Comparison of ENCODE assay signal across 17 mouse cellular contexts in genomic region chr16:10957794-10958193, GRCm38 (mm10).
DNase-seq lines count a peak whose midpoint lies in the region; ATAC-seq and TF ChIP-seq lines count a peak whose summit lies in the region.
"Had no signal": no experiment of that assay in that cellular context is flagged by ENCODE, and none has a peak within 500 bp of the region (broad histone marks: within the 10 kb centered on the region; RNA-seq: fewer than 3 reads in every experiment).

No protein-coding gene starts in this region.

- WGBS in forebrain, embryonic 13.5 days = 82% methylated on average over 3 of the region's 3 CpGs
- 82% methylated on average over 3 of the region's 3 CpGs for WGBS in hindbrain, embryonic 16.5 days

- DNase-seq in left cerebral cortex, adult 2 months (ENCODE audit: extremely low spot score in 1 of 2, low spot score in 2 of 2) = no peak
- DNase-seq in left cerebral cortex, postnatal 14 days (ENCODE audit: low spot score in 2 of 2) = no peak
- peak; percentile 42 for DNase-seq in ZHBTc4 (ENCODE audit: low read depth, low spot score)
- no peak for DNase-seq in cerebellum, adult 11-12 months
- no peak for DNase-seq in spleen, postnatal 36 days (ENCODE audit: low spot score in 2 of 2)
- DNase-seq in neural tube, embryonic 10.5 days (ENCODE audit: extremely low spot score, low spot score) = no peak
- DNase-seq: adrenal gland, adult 8-10 months; B cell, adult 2 months; cerebellum, adult 18-20 months; gastrocnemius, postnatal 14 days; kidney, adult 8-10 months; kidney, postnatal 36 days; layer of hippocampus, adult 9-11 months; liver; liver, postnatal 0 days had no signal

- no peak overlapping the region for H3K4me3 ChIP-seq in left cerebral cortex, adult 2 months
- H3K4me3 ChIP-seq in forebrain, embryonic 13.5 days = no peak overlapping the region
- H3K4me3 ChIP-seq in hindbrain, embryonic 16.5 days (ENCODE audit: low read length) = no peak overlapping the region

- H3K36me3 ChIP-seq in forebrain, embryonic 13.5 days (ENCODE audit: poor library complexity, severe bottlenecking) = peaks cover 15% of the 10 kb centered on the region
- no peaks in the 10 kb centered on the region for H3K36me3 ChIP-seq in hindbrain, embryonic 16.5 days (ENCODE audit: control insufficient read depth, insufficient read depth, low read length)

- no peak for ATAC-seq in forebrain, embryonic 13.5 days
- ATAC-seq in hindbrain, embryonic 16.5 days = no peak

- TF ChIP-seq CTCF in left cerebral cortex, adult 2 months (IDR thresholded peaks at IDR 0.05) = no peak

- H3K4me1 ChIP-seq in forebrain, embryonic 13.5 days = peaks cover 46% of the 10 kb centered on the region
- H3K4me1 ChIP-seq in hindbrain, embryonic 16.5 days (ENCODE audit: control insufficient read depth, insufficient read depth, low read depth, low read length) = peaks cover 5% of the 10 kb centered on the region; the same call in 1 of the 2 replicates

- H3K27me3 ChIP-seq in forebrain, embryonic 13.5 days = no peaks in the 10 kb centered on the region
- H3K27me3 ChIP-seq in hindbrain, embryonic 16.5 days (replicated peaks; ENCODE audit: control insufficient read depth, insufficient read depth, low read length) = no peaks in the 10 kb centered on the region

- peak overlapping the region; percentile 53; the same call in 1 of the 2 replicates for H3K27ac ChIP-seq in left cerebral cortex, adult 2 months
- H3K27ac ChIP-seq in forebrain, embryonic 13.5 days = peak overlapping the region; percentile 92
- 0 out of 2 replicates have a peak overlapping the region, but pooled peaks have one; percentile 9 for H3K27ac ChIP-seq in hindbrain, embryonic 16.5 days (ENCODE audit: low read depth, low read length)

- intact Hi-C loops in left cerebral cortex, adult 2 months (cut with DNase I) = loop anchor here (5.0 kb wide), 1 partner anchor 80 kb away; no protein-coding TSS in a partner anchor
- intact Hi-C loops in left cerebral cortex, postnatal 14 days (cut with DNase I) = loop anchor here (5.0 kb wide), 1 partner anchor 35 kb away; no protein-coding TSS in a partner anchor

- no peaks in the 10 kb centered on the region for H3K9me3 ChIP-seq in forebrain, embryonic 13.5 days (replicated peaks)
- no peaks in the 10 kb centered on the region for H3K9me3 ChIP-seq in hindbrain, embryonic 16.5 days (ENCODE audit: control insufficient read depth, low read length)

- no peak overlapping the region for H3K9ac ChIP-seq in forebrain, embryonic 13.5 days
- H3K9ac ChIP-seq in hindbrain, embryonic 16.5 days (ENCODE audit: low read depth, low read length) = no peak overlapping the region
- H3K9ac ChIP-seq: liver, postnatal 0 days had no signal

- no peak overlapping the region for H3K4me2 ChIP-seq in forebrain, embryonic 13.5 days
- H3K4me2 ChIP-seq in hindbrain, embryonic 16.5 days (ENCODE audit: low read length) = no peak overlapping the region

Comparison
In these comparisons a context has a peak if more than half of its experiments do, and no peak if none do; other contexts are left out.
1. H3K27ac ChIP-seq: peak in every context shown above with its lines; median percentile 92 in forebrain, embryonic 13.5 days; 53 in left cerebral cortex, adult 2 months; 9 in hindbrain, embryonic 16.5 days.